Mouse (Mus musculus) embryo, embryonic 11.5 days (tissue): ENCODE results near the gene Tpmt.

Experiments used
- DNase-seq: peaks from one replicate; pipeline ENCODE4 v3.0.0-alpha.2; 2012; ENCODE audit warnings: low read depth, low spot score

Gene Tpmt

DNA sequence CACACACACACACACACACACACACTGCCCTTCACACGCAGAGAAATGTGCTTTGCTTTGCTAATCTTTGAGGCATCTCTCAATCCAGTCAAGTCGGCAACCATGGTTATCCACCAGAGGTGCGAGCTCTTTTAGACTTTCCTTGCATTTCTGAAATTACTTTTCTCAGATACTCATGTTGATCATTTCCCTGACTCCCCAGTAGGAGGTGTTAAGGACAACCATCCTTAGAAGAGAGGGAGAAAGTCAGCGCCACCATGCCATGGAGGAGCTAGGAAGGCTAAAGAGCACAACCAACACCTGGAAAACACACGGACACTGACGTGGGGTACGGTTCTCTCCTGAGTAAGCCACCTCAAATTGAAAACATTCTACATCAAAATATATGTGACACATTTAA, 68.0 kb downstream of the Tpmt start:
- no peak for DNase-seq

DNA sequence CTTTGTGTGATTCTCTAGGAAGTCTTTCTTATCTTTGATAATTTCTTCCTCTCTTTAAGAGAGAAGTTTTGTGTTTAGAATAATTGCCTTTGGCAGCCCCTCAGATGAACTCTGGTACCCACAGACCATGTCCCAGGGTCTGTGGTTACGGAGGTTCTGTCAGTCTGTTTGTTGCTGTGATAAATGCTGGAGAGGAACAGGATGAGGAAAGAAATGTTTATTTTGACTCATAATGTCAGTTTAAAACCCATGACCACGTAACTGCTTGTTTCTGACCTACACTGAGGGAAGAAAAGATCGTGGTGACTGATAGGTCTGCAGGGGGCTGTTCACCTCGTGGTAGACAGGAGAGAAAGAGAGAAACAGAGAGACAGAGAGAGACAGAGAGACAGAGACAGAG, 68.6 kb downstream of the Tpmt start:
- DNase-seq: no peak

- no peak for DNase-seq
These were observed 69.4 kb downstream of the Tpmt start for GRCm38 (mm10) chr13:46975031-46975551.
